Mouse (Mus musculus) intestine, postnatal 0 days (tissue): ENCODE data around the gene Aup1. TPM values are rescaled to one million over a fixed set of nuclear protein-coding genes. Genes with fewer than 3 reads are reported as not detected.

ENCODE experiments used
- ATAC-seq: fragments of 200-750 bp; cut with Nextera tagmentation; 2 replicates; pipeline ENCODE4 v1.8.0; 2017; ENCODE audit warnings: mild to moderate bottlenecking, moderate TSS enrichment, moderate library complexity
- H3K27ac ChIP-seq: fragments of 300-500 bp; sonication (generic); 2 replicates; pipeline ENCODE4 v1.5.1; 2014; ENCODE audit warnings: mild to moderate bottlenecking, low read depth, low read length, moderate library complexity
- H3K27me3 ChIP-seq: fragments of 300-500 bp; sonication (generic); replicated peaks from 2 replicates; pipeline ENCODE4 v1.6.1; 2014; ENCODE audit warnings: low read length, mixed read lengths; ENCODE audit not compliant: control insufficient read depth, insufficient read depth
- H3K36me3 ChIP-seq: fragments of 300-500 bp; sonication (generic); 2 replicates; pipeline ENCODE4 v1.6.1; 2014; ENCODE audit warnings: mild to moderate bottlenecking, moderate library complexity; ENCODE audit not compliant: control insufficient read depth, insufficient read depth
- H3K4me1 ChIP-seq: fragments of 300-500 bp; sonication (generic); replicated peaks from 2 replicates; pipeline ENCODE4 v1.6.1; 2014; ENCODE audit warnings: antibody characterized with exemption, low read length, mixed read lengths; ENCODE audit not compliant: control insufficient read depth, insufficient read depth
- H3K4me2 ChIP-seq: fragments of 300-500 bp; sonication (generic); replicated peaks from 2 replicates; pipeline ENCODE4 v1.6.1; 2014; ENCODE audit warnings: low read depth, mild to moderate bottlenecking, moderate library complexity
- H3K4me3 ChIP-seq: fragments of 300-500 bp; sonication (generic); 2 replicates; pipeline ENCODE4 v1.5.1; 2014; ENCODE audit warnings: low read depth, low read length
- H3K9ac ChIP-seq: fragments of 300-500 bp; sonication (generic); 2 replicates; pipeline ENCODE4 v1.6.1; 2014; ENCODE audit warnings: mild to moderate bottlenecking, low read depth, low read length
- H3K9me3 ChIP-seq: fragments of 300-500 bp; sonication (generic); 2 replicates; pipeline ENCODE4 v1.6.1; 2016; ENCODE audit warnings: mixed run types; ENCODE audit not compliant: control insufficient read depth
- CTCF ChIP-seq: sonication (generic); IDR thresholded peaks from 2 replicates; pipeline ENCODE4 v1.5.1; 2016; ENCODE audit warnings: low read depth, mild to moderate bottlenecking, control low read depth, antibody characterized with exemption, moderate library complexity
- WGBS: fragments of 180-500 bp; shearing (Covaris S2); extraction: QIAGEN DNeasy Blood & Tissue Kit; methylation state at CpG from one replicate; pipeline ENCODE4 v1.1.7; 2014; 5-methylcytosine and 5-hydroxymethylcytosine counted together
- polyA plus RNA-seq: library from polyadenylated mRNA; unstranded; fragments of >200 nt; fragmentation: Nextera tagmentation; extraction: Ambion mirVana; gene quantifications from 2 replicates; pipeline ENCODE4 v1.2.1, GENCODE M21; 2015

Gene Aup1
- polyA plus RNA-seq, 1 experiment from 2014 or later: 191 TPM

- peaks cover 21% of the 10 kb centered on the region for H3K27me3 ChIP-seq
- 25% methylated on average over 6 of the region's 6 CpGs for WGBS
- no peak overlapping the region for H3K9ac ChIP-seq
- no peak overlapping the region for H3K27ac ChIP-seq
- no peaks in the 10 kb centered on the region for H3K4me1 ChIP-seq
- no peak overlapping the region for H3K4me2 ChIP-seq
- ATAC-seq: no peak
- H3K9me3 ChIP-seq: no peaks in the 10 kb centered on the region
- TF ChIP-seq CTCF: no peak
- no peak overlapping the region for H3K4me3 ChIP-seq
- no peaks in the 10 kb centered on the region for H3K36me3 ChIP-seq
These were observed 38.3 kb downstream of the Aup1 start for GRCm38 (mm10) chr6:83092416-83093127.

- H3K4me2 ChIP-seq: no peak overlapping the region
- WGBS: 57% methylated on average over 6 of the region's 6 CpGs
- H3K9ac ChIP-seq: no peak overlapping the region
- H3K36me3 ChIP-seq: no peaks in the 10 kb centered on the region
- no peaks in the 10 kb centered on the region for H3K27me3 ChIP-seq
- H3K4me1 ChIP-seq: no peaks in the 10 kb centered on the region
- H3K4me3 ChIP-seq: no peak overlapping the region
- H3K27ac ChIP-seq: no peak overlapping the region
- no peak for TF ChIP-seq CTCF
- H3K9me3 ChIP-seq: no peaks in the 10 kb centered on the region
- no peak for ATAC-seq
These were observed 41.6 kb downstream of the Aup1 start for GRCm38 (mm10) chr6:83095968-83096367.

GRCm38 (mm10) chr6:83098411-83098810 is 44.1 kb downstream of the Aup1 start:
- Histone ChIP-seq H3K4me3 (no peak overlapping the region), H3K9ac (no peak overlapping the region), H3K9me3 (no peaks in the 10 kb centered on the region), H3K4me2 (no peak overlapping the region), H3K27me3 (no peaks in the 10 kb centered on the region), H3K27ac (no peak overlapping the region), H3K4me1 (peaks cover 6% of the 10 kb centered on the region), H3K36me3 (no peaks in the 10 kb centered on the region)
- TF ChIP-seq CTCF: no peak
- no peak for ATAC-seq
- 51% methylated on average over 2 of the region's 2 CpGs for WGBS

GRCm38 (mm10) chr6:83101316-83101687 is 47.0 kb downstream of the Aup1 start, which contains the start of the genes Ccdc142 and Gm42688:
Ccdc142 (plus strand) TSS chr6:83101601.
Gm42688 (plus strand) TSS chr6:83101617.
- H3K9ac ChIP-seq: peak within 1 kb of the TSS; percentile 69
- peak; percentile 81 for ATAC-seq
- peak within 1 kb of the TSS; percentile 99 for H3K4me2 ChIP-seq
- H3K4me3 ChIP-seq: peak within 1 kb of the TSS; percentile 76
- peaks cover 6% of the 10 kb centered on the region for H3K4me1 ChIP-seq
- under 1% methylated on average over 25 of the region's 25 CpGs for WGBS
- peak within 1 kb of the TSS; percentile 81 for H3K27ac ChIP-seq
- H3K27me3 ChIP-seq: no peaks in the 10 kb centered on the region
- TF ChIP-seq CTCF: peak; percentile 80
- peaks cover 6% of the 10 kb centered on the region; the same call in 1 of the 2 replicates for H3K36me3 ChIP-seq
- H3K9me3 ChIP-seq: no peaks in the 10 kb centered on the region

- Histone ChIP-seq H3K36me3 (peaks cover 10% of the 10 kb centered on the region; the same call in 1 of the 2 replicates), H3K27ac (peak overlapping the region; percentile 81), H3K9me3 (no peaks in the 10 kb centered on the region), H3K4me3 (peak overlapping the region; percentile 76), H3K27me3 (no peaks in the 10 kb centered on the region), H3K4me1 (peaks cover 6% of the 10 kb centered on the region), H3K4me2 (peak overlapping the region; percentile 99), H3K9ac (peak overlapping the region; percentile 69)
- peak; percentile 81 for ATAC-seq
- WGBS: under 1% methylated on average over 72 of the region's 74 CpGs
- TF ChIP-seq CTCF: peak; percentile 79
These were observed 47.6 kb downstream of the Aup1 start for GRCm38 (mm10) chr6:83101688-83102556.

- Histone ChIP-seq H3K4me1 (peaks cover 9% of the 10 kb centered on the region), H3K4me2 (peak overlapping the region; percentile 99), H3K27me3 (no peaks in the 10 kb centered on the region), H3K4me3 (0 out of 2 replicates have a peak overlapping the region, but pooled peaks have one; percentile 76), H3K9me3 (no peaks in the 10 kb centered on the region), H3K9ac (no peak overlapping the region), H3K27ac (no peak overlapping the region), H3K36me3 (peaks cover 11% of the 10 kb centered on the region; the same call in 1 of the 2 replicates)
- no peak for ATAC-seq
- TF ChIP-seq CTCF: peak; percentile 33
- 44% methylated on average over 11 of the region's 11 CpGs for WGBS
These were observed 48.9 kb downstream of the Aup1 start for GRCm38 (mm10) chr6:83103130-83103650.
